In the genomic region with DNA sequence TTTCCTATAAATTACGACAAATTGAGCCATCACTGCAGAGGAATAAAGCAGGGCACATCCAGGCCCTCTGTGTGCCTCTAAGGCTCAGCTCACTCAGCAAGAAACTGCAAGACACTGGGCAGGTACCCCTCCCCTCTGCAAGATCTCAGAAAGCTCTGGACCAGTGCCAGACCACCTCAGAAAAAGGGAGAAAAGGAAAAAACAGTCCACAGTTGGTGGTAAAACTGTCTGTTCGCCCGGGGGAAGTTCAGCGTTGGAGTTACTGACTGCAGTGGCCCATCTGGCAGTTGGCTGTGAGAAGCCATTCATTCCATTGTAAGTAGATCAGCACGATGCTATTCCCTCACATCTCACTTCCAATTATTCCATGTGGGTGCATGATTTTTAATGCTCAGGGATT, we compare ENCODE assay signal across 10 mouse cellular contexts. TPM values are rescaled to one million over a fixed set of nuclear protein-coding genes. Genes with fewer than 3 reads are reported as not detected.
A peak's percentile ranks its signal among the peaks of the same experiment; 100 is the strongest.
DNase-seq lines count a peak whose midpoint lies in the region; ATAC-seq and TF ChIP-seq lines count a peak whose summit lies in the region.
"Had no signal": no experiment of that assay in that cellular context is flagged by ENCODE, and none has a peak within 500 bp of the region (broad histone marks: within the 10 kb centered on the region; RNA-seq: fewer than 3 reads in every experiment).

No protein-coding gene starts in this region.

- H3K4me3 ChIP-seq in lung, embryonic 14.5 days (ENCODE audit: low read depth, low read length), result no peak overlapping the region
- no peak overlapping the region for H3K4me3 ChIP-seq in thymus, adult 2 months (ENCODE audit: control insufficient read depth, insufficient read depth, low read length)

- H3K36me3 ChIP-seq in lung, embryonic 14.5 days (ENCODE audit: insufficient read depth), result no peaks in the 10 kb centered on the region
- no peaks in the 10 kb centered on the region for H3K36me3 ChIP-seq in thymus, adult 2 months (ENCODE audit: control insufficient read depth, insufficient read depth, low read length)

- no peak overlapping the region for H3K9ac ChIP-seq in lung, embryonic 14.5 days

- ATAC-seq in lung, embryonic 14.5 days (ENCODE audit: insufficient read depth), result no peak

- no peak for TF ChIP-seq POLR2A in thymus, adult 2 months (IDR thresholded peaks at IDR 0.05; ENCODE audit: control insufficient read depth, extremely low read depth, insufficient read depth, low read length, poor library complexity)

- H3K9me3 ChIP-seq in lung, embryonic 14.5 days (ENCODE audit: low read depth, low read length), result no peaks in the 10 kb centered on the region

- WGBS in lung, embryonic 14.5 days, result 42% methylated on average over 5 of the region's 5 CpGs
- WGBS in thymus, adult 2 months, result 7% methylated on average over 5 of the region's 5 CpGs

- H3K4me1 ChIP-seq in lung, embryonic 14.5 days (ENCODE audit: insufficient read depth), result no peaks in the 10 kb centered on the region
- H3K4me1 ChIP-seq in thymus, adult 2 months (replicated peaks; ENCODE audit: control insufficient read depth, insufficient read depth, low read length), result no peaks in the 10 kb centered on the region

- no peaks in the 10 kb centered on the region for H3K27me3 ChIP-seq in lung, embryonic 14.5 days (ENCODE audit: insufficient read depth, low read length)
- no peaks in the 10 kb centered on the region for H3K27me3 ChIP-seq in thymus, adult 2 months (ENCODE audit: control insufficient read depth, insufficient read depth, low read length)

- TF ChIP-seq CTCF in lung, embryonic 14.5 days (IDR thresholded peaks at IDR 0.05; ENCODE audit: low read depth), result no peak
- TF ChIP-seq CTCF in thymus, adult 2 months (IDR thresholded peaks at IDR 0.05; ENCODE audit: borderline replicate concordance, control insufficient read depth, extremely low read depth, insufficient read depth, low read length, poor library complexity), result no peak

- H3K27ac ChIP-seq in lung, embryonic 14.5 days (ENCODE audit: low read depth), result no peak overlapping the region
- no peak overlapping the region for H3K27ac ChIP-seq in thymus, adult 2 months (ENCODE audit: control insufficient read depth, insufficient read depth, low read length)

- peak; percentile 17 for DNase-seq in lung, embryonic 14.5 days
- no peak for DNase-seq in lung, postnatal 25 days (ENCODE audit: low spot score)
- peak; percentile 12 to 31 for DNase-seq in cerebellum, postnatal 25 days
- peak; percentile 69 for DNase-seq in layer of hippocampus, adult 9-10 months (ENCODE audit: low spot score)
- peak; percentile 60 to 66 for DNase-seq in right cerebral cortex, postnatal 10 days (ENCODE audit: low spot score in 2 of 2)
- no peak for DNase-seq in MN1 (ENCODE audit: low spot score)
- no peak for DNase-seq in kidney, postnatal 36 days
- DNase-seq in thymus, adult 2 months, result no peak
- DNase-seq: thymus, adult 18-20 months had no signal

- H3K4me2 ChIP-seq in lung, embryonic 14.5 days, result no peak overlapping the region

RNA-seq across cellular contexts. Expression of a gene that starts 39.4 kb away (rescaled TPM):
- polyA plus RNA-seq in lung, embryonic 14.5 days (2014; fragmentation: Nextera tagmentation; extraction: Ambion mirVana), result not detected in 2 replicates
- polyA plus RNA-seq in thymus, adult 2 months (2012; rRNA removed), result 0.14 and 0.28 TPM in 2 replicates
- polyA plus RNA-seq: liver, embryonic 16.5 days had no signal

Comparison
In these comparisons a context has a peak if more than half of its experiments do, and no peak if none do; other contexts are left out.
1. DNase-seq: peak in lung, embryonic 14.5 days (single experiment), cerebellum, postnatal 25 days (2 of 2), layer of hippocampus, adult 9-10 months (single experiment) and right cerebral cortex, postnatal 10 days (2 of 2); none in lung, postnatal 25 days (single experiment), MN1 (single experiment), kidney, postnatal 36 days (0 of 2) and thymus, adult 2 months (single experiment).